Mouse (Mus musculus): ENCODE measurements around the gene Gm20219. TPM values are rescaled to one million over a fixed set of nuclear protein-coding genes. Genes with fewer than 3 reads are reported as not detected.

The Gm20219 gene
- 2.2 and 2.8 TPM in 2 replicates for polyA plus RNA-seq (2014; fragmentation: Nextera tagmentation; extraction: Ambion mirVana)

DNA sequence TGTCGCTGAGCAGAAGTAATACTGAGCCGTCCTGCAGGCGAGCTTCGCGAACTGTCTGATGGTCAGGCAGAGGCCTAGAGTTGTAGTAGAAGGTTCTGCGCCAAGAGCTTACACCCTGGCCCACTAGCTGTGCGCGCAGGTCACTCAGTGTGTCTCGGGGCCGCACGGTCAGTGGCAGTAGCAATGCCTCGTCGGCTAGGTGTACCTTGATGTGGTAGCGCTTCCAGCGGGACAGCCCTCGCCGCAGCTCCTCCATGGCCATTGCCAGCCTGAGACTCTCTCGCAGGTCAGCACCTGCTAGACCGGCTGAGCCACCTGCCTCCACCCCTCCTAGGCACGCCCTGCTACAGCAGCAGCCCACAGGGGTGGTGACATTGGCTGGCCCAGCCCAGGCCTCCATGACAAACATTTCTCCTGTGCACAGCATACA lies at the start of gene Gm20219:
Gene Gm20219 (minus strand): TSS at position 266 of the 430 bp plus-strand sequence.
- H3K4me3 ChIP-seq (ENCODE audit: low read depth, low read length): no peak within 1 kb of the TSS
- H3K36me3 ChIP-seq (ENCODE audit: control insufficient read depth, insufficient read depth, low read length): no peaks in the 10 kb centered on the region
- no peak within 1 kb of the TSS for H3K9ac ChIP-seq (ENCODE audit: low read length)
- H3K4me2 ChIP-seq (ENCODE audit: low read length): peak within 1 kb of the TSS; percentile 31
- no peaks in the 10 kb centered on the region for H3K4me1 ChIP-seq (replicated peaks; ENCODE audit: control insufficient read depth, insufficient read depth, low read length)
- H3K27me3 ChIP-seq (replicated peaks; ENCODE audit: control insufficient read depth, insufficient read depth, low read length): no peaks in the 10 kb centered on the region
- DNase-seq (ENCODE audit: low spot score): peak; percentile 66
- ATAC-seq (replicated peaks; ENCODE audit: low FRiP score, low TSS enrichment, low read depth): peak; percentile 85
- H3K27ac ChIP-seq (ENCODE audit: low read depth): no peak within 1 kb of the TSS
- H3K9me3 ChIP-seq (ENCODE audit: control insufficient read depth, low read length): no peaks in the 10 kb centered on the region
- WGBS: 63% methylated on average over 20 of the region's 20 CpGs

DNA sequence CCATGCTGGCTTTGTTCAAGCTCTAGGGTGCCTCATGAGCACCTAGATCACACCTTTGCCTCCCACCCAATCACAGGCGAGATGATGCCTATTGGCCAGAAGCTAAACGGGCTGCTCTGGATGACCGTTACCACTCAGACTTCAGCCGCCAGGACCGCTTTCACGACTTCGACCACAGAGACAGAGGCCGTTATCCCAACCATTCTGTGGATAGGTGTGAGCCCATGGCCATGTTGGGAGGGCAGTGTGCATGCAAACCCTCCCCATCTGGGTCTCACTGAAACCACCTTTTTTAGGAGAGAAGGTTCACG lies 49.8 kb upstream of the Gm20219 start:
- H3K4me2 ChIP-seq (ENCODE audit: low read length): no peak overlapping the region
- peaks cover 7% of the 10 kb centered on the region for H3K4me1 ChIP-seq (replicated peaks; ENCODE audit: control insufficient read depth, insufficient read depth, low read length)
- peaks cover 87% of the 10 kb centered on the region for H3K36me3 ChIP-seq (ENCODE audit: control insufficient read depth, insufficient read depth, low read length)
- 91% methylated on average over 9 of the region's 9 CpGs for WGBS
- no peak overlapping the region for H3K9ac ChIP-seq (ENCODE audit: low read length)
- H3K4me3 ChIP-seq (ENCODE audit: low read depth, low read length): no peak overlapping the region
- no peak overlapping the region for H3K27ac ChIP-seq (ENCODE audit: low read depth)
- ATAC-seq (replicated peaks; ENCODE audit: low FRiP score, low TSS enrichment, low read depth) (no peak), DNase-seq (ENCODE audit: low spot score) (no peak)
- H3K9me3 ChIP-seq (ENCODE audit: control insufficient read depth, low read length): no peaks in the 10 kb centered on the region
- H3K27me3 ChIP-seq (replicated peaks; ENCODE audit: control insufficient read depth, insufficient read depth, low read length): no peaks in the 10 kb centered on the region

DNA sequence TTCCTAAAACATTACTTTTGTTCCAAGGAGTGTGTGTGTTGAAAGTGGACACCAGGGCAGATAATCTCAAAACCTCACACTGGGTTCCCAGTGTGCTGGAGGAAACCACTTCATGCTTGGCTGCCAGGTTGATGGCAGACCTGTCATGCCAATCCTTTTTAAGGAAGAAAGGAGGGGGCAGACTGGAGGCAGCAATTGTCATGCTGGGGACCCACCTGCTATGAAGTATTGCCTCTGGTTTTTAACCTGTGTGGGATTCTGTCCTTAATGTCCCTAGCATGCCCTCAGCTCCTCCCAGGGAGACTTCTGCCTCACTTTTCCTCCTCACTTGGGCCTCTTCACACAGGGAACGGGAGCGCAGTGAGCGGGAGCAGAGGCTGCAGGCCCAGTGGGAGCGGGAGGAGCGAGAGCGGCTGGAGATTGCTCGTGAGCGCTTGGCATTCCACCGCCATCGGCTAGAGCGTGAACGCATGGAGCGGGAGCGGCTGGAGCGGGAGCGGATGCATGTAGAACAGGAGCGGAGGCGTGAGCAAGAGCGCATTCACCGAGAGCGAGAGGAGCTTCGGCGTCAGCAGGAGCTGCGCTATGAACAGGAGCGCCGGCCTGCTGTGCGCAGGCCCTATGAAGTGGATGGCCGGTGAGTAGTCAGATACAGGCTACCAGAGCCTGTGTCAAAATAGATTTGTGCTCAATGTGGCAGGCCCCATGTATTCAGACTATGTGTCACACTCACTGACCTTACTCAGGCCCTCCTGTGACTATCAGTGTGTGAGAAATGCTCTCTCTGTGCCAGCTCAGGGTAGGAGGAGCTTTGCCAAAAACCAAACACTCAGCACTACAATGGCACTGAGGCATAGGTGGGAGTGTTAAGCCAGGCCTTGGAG lies 49.2 kb upstream of the Gm20219 start:
- Histone ChIP-seq H3K4me2 (ENCODE audit: low read length) (no peak overlapping the region), H3K36me3 (ENCODE audit: control insufficient read depth, insufficient read depth, low read length) (peaks cover 87% of the 10 kb centered on the region), H3K4me3 (ENCODE audit: low read depth, low read length) (no peak overlapping the region), H3K9ac (ENCODE audit: low read length) (no peak overlapping the region), H3K4me1 (replicated peaks; ENCODE audit: control insufficient read depth, insufficient read depth, low read length) (peaks cover 2% of the 10 kb centered on the region), H3K27me3 (replicated peaks; ENCODE audit: control insufficient read depth, insufficient read depth, low read length) (no peaks in the 10 kb centered on the region), H3K27ac (ENCODE audit: low read depth) (no peak overlapping the region), H3K9me3 (ENCODE audit: control insufficient read depth, low read length) (no peaks in the 10 kb centered on the region)
- DNase-seq (ENCODE audit: low spot score) (no peak), ATAC-seq (replicated peaks; ENCODE audit: low FRiP score, low TSS enrichment, low read depth) (no peak)
- 94% methylated on average over 28 of the region's 28 CpGs for WGBS

DNA sequence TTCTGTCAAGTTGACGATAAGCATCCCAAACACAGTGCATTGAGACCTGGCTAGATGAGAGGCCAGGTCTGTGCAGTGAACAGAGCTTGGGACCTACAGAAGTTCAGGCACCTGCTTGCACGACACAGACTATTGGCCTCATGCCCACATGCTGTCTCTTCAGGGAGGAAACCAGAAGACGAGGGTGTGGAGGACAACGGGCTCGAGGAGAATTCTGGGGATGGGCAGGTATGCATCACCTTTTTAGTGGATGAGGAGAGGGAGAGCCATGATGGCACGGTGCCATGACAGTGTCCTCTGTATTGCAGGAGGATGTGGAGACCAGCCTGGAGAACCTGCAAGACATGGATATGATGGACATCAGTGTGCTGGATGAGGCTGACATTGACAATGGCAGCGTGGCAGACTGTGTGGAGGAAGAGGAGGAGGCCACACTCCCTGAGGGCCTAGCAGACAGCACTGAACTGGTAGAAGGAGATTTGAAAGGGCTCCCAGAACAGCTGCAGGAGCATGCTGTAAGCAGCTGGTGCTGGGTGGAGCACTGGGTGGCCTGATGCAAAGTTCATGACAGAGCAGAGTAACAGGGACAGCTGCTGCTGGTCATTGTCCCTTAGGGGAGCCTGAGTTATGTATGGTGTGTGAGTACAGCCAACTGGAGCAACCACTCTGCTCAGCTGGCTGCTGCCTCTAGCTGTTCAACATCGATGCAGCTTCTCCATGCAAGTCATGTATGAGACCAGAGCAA lies 39.5 kb upstream of the Gm20219 start:
- DNase-seq (ENCODE audit: low spot score) (no peak), ATAC-seq (replicated peaks; ENCODE audit: low FRiP score, low TSS enrichment, low read depth) (no peak)

DNA sequence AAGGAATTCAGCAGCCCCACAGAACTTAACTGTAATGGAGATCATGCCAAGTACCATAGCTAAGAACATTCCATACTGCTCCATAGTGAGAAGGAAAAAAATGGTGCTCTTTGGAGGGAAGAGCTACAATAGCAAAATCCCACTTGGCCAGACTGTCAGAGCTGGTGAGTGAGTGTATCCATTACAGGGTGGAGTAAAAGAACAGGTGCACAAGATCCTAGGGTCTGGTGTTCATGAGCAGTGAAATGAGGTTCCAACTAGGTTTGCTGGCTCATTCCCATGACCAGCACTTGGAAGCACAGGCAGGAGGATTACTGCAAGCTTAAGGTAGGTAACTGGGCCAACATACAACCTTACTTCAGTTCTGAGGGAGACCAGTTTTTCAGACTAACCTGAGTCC lies 38.4 kb upstream of the Gm20219 start:
- no peak overlapping the region for H3K27ac ChIP-seq (ENCODE audit: low read depth)
- H3K36me3 ChIP-seq (ENCODE audit: control insufficient read depth, insufficient read depth, low read length): peaks cover 98% of the 10 kb centered on the region
- no peak overlapping the region for H3K9ac ChIP-seq (ENCODE audit: low read length)
- DNase-seq (ENCODE audit: low spot score) (no peak), ATAC-seq (replicated peaks; ENCODE audit: low FRiP score, low TSS enrichment, low read depth) (no peak)
- no peak overlapping the region for H3K4me3 ChIP-seq (ENCODE audit: low read depth, low read length)
- no peaks in the 10 kb centered on the region for H3K9me3 ChIP-seq (ENCODE audit: control insufficient read depth, low read length)
- no peaks in the 10 kb centered on the region for H3K27me3 ChIP-seq (replicated peaks; ENCODE audit: control insufficient read depth, insufficient read depth, low read length)
- no peak overlapping the region for H3K4me2 ChIP-seq (ENCODE audit: low read length)
- no peaks in the 10 kb centered on the region for H3K4me1 ChIP-seq (replicated peaks; ENCODE audit: control insufficient read depth, insufficient read depth, low read length)

More for the DNA sequence above, 39.5 kb upstream of the Gm20219 start:
- Histone ChIP-seq H3K36me3 (ENCODE audit: control insufficient read depth, insufficient read depth, low read length) (peaks cover 95% of the 10 kb centered on the region), H3K4me3 (ENCODE audit: low read depth, low read length) (no peak overlapping the region), H3K4me2 (ENCODE audit: low read length) (no peak overlapping the region), H3K9ac (ENCODE audit: low read length) (no peak overlapping the region), H3K27me3 (replicated peaks; ENCODE audit: control insufficient read depth, insufficient read depth, low read length) (no peaks in the 10 kb centered on the region), H3K9me3 (ENCODE audit: control insufficient read depth, low read length) (no peaks in the 10 kb centered on the region), H3K27ac (ENCODE audit: low read depth) (no peak overlapping the region), H3K4me1 (replicated peaks; ENCODE audit: control insufficient read depth, insufficient read depth, low read length) (no peaks in the 10 kb centered on the region)
- 76% methylated on average over 8 of the region's 8 CpGs for WGBS

DNA sequence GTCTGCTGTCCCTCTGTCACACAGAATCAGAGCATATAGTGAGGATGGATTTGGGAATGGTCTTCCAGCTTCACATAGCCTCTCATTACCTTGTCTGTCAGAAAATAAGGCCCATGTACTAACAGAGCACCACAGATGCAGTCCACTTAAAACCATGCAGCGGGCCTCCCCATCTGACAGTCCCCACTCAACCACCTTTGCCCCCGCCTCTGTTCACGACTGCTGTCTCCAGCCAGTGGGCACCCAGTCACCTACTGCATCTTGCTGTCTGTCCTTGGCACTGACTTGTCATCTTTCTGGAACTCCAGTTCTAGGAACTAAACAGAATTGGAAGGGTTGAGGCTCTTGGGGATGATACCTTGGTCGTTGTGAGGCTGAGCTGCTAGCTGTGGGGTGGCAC lies 34.7 kb upstream of the Gm20219 start:
- no peak overlapping the region for H3K4me2 ChIP-seq (ENCODE audit: low read length)
- no peak overlapping the region for H3K4me3 ChIP-seq (ENCODE audit: low read depth, low read length)
- no peak overlapping the region for H3K27ac ChIP-seq (ENCODE audit: low read depth)
- no peak overlapping the region for H3K9ac ChIP-seq (ENCODE audit: low read length)
- H3K4me1 ChIP-seq (replicated peaks; ENCODE audit: control insufficient read depth, insufficient read depth, low read length): peaks cover 15% of the 10 kb centered on the region
- peaks cover 77% of the 10 kb centered on the region for H3K36me3 ChIP-seq (ENCODE audit: control insufficient read depth, insufficient read depth, low read length)
- WGBS: 90% methylated on average over 4 of the region's 4 CpGs
- H3K27me3 ChIP-seq (replicated peaks; ENCODE audit: control insufficient read depth, insufficient read depth, low read length): no peaks in the 10 kb centered on the region
- no peak for DNase-seq (ENCODE audit: low spot score)
- no peaks in the 10 kb centered on the region for H3K9me3 ChIP-seq (ENCODE audit: control insufficient read depth, low read length)
- ATAC-seq (replicated peaks; ENCODE audit: low FRiP score, low TSS enrichment, low read depth): no peak

DNA sequence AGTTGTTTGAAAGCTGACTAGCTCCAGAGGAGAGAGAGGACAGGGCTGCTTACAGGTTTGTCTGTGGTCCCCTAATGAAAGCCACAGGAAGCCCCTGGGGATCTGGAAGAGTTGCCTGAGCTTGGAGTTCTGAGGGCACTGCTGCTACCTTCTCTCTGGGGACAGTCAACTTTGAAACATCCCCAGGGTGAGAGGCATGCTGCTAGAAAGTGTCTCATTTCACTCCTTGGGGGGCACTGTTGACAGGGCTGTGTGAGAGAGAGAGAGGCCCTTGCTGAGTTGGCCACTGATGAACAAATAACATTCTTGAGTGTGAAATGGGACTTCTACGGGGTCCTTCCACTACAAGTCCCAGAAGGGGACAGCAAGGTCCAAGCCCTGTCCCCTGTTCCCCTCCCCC lies 33.6 kb upstream of the Gm20219 start:
- H3K9ac ChIP-seq (ENCODE audit: low read length): no peak overlapping the region
- no peaks in the 10 kb centered on the region for H3K9me3 ChIP-seq (ENCODE audit: control insufficient read depth, low read length)
- DNase-seq (ENCODE audit: low spot score) (no peak), ATAC-seq (replicated peaks; ENCODE audit: low FRiP score, low TSS enrichment, low read depth) (no peak)
- peaks cover 69% of the 10 kb centered on the region for H3K36me3 ChIP-seq (ENCODE audit: control insufficient read depth, insufficient read depth, low read length)
- no peak overlapping the region for H3K27ac ChIP-seq (ENCODE audit: low read depth)
- no peak overlapping the region for H3K4me3 ChIP-seq (ENCODE audit: low read depth, low read length)
- H3K4me1 ChIP-seq (replicated peaks; ENCODE audit: control insufficient read depth, insufficient read depth, low read length): peaks cover 24% of the 10 kb centered on the region
- no peak overlapping the region for H3K4me2 ChIP-seq (ENCODE audit: low read length)
- H3K27me3 ChIP-seq (replicated peaks; ENCODE audit: control insufficient read depth, insufficient read depth, low read length): no peaks in the 10 kb centered on the region
- WGBS: 78% methylated on average over 1 of the region's 1 CpGs

DNA sequence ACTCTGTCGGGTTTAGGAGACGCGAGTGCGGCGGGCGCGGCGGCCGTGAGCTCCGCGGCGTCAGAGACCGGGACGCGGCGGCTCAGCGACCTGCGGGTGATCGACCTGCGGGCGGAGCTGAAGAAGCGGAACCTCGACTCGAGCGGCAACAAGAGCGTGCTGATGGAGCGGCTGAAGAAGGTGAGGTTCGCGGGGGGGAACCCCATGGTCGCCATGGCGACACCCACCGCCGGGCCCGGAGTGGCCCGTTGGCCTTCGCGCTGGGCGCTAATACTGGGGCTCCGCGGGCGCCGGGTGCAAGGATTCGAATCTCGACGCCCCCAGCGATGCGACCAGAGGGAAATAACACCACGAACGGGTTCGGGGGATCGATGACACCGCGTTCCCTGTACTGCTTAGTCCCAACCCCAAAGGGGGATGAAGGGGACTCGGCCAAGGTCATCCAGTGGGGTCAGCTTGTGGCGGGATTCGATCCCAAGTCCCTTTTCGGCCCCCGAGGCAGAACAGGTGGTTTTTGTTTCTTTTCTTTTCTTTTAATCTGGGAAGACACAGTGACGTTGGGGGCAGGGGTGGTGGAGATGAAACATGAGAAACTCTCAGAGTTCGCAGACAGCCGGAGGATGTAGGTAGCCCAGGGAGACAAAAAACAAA lies 31.1 kb upstream of the Gm20219 start:
- peak; percentile 75 for DNase-seq (ENCODE audit: low spot score)
- no peaks in the 10 kb centered on the region for H3K27me3 ChIP-seq (replicated peaks; ENCODE audit: control insufficient read depth, insufficient read depth, low read length)
- H3K9me3 ChIP-seq (ENCODE audit: control insufficient read depth, low read length): no peaks in the 10 kb centered on the region
- peaks cover 30% of the 10 kb centered on the region for H3K4me1 ChIP-seq (replicated peaks; ENCODE audit: control insufficient read depth, insufficient read depth, low read length)
- peak overlapping the region; percentile 82 for H3K9ac ChIP-seq (ENCODE audit: low read length)
- ATAC-seq (replicated peaks; ENCODE audit: low FRiP score, low TSS enrichment, low read depth): peak; percentile 11
- peak overlapping the region; percentile 95 for H3K27ac ChIP-seq (ENCODE audit: low read depth)
- H3K4me3 ChIP-seq (ENCODE audit: low read depth, low read length): peak overlapping the region; percentile 99
- peak overlapping the region; percentile 90 for H3K4me2 ChIP-seq (ENCODE audit: low read length)
- H3K36me3 ChIP-seq (ENCODE audit: control insufficient read depth, insufficient read depth, low read length): peaks cover 70% of the 10 kb centered on the region
- under 1% methylated on average over 61 of the region's 61 CpGs for WGBS
